Mouse (Mus musculus): ENCODE results near the gene Fyb.

The Fyb gene

DNA sequence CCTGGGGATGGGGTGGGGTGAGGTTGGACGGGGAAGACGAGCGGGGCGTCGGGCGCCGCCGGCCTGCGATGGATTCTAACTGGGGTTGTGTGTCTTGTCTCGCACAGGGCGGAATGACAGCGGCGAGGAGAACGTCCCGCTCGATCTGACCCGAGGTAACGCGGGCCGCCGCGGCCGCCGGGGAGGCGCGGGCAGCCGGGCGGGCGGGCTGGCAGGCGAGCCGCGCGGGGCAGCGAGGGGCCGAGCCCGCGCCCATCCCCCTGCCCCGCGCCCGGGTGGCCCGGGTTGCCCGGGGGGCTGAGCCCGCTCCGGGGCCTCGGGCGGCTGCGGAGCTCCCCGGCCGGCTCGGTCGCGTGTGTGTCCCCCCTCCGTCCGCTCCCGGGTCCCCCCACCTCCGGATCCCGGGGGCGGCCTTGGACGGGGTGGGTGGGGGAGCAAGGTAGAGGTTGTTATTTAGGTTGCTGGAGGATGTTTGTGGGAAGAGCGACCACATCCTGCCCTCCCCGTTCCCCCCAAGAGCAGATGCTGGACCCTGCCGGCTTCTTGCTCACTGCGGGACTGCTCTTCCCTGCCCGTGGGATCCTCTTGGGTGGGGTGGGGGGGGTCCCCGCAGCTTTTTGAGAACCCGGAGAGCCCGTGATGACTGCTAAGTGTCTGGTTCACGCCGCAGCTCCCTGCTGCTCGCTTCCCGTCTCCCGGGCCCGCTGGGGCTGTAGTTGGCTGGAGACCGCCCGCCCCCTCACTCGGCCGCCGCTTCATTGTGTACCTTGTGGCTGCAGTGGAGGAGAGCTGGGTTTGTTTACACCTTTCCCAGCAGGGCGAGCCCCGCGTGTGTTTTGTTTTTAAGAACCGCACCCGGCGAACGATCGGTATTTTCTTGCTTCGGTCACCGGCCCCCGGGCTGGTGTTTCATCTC, 186.1 kb downstream of the Fyb start:
- in situ Hi-C loops (cut with MboI; ENCODE audit: low pct_unique_long_range_greater_than_20kb in 1 of 2, low sequenced_read_pairs in 2 of 2, unreplicated experiment in 1 of 2), result no loop called here

GRCm38 (mm10) chr15:6709618-6710017, 187.0 kb downstream of the Fyb start:
- in situ Hi-C loops (cut with MboI; ENCODE audit: low pct_unique_long_range_greater_than_20kb in 1 of 2, low sequenced_read_pairs in 2 of 2, unreplicated experiment in 1 of 2), result no loop called here

DNA sequence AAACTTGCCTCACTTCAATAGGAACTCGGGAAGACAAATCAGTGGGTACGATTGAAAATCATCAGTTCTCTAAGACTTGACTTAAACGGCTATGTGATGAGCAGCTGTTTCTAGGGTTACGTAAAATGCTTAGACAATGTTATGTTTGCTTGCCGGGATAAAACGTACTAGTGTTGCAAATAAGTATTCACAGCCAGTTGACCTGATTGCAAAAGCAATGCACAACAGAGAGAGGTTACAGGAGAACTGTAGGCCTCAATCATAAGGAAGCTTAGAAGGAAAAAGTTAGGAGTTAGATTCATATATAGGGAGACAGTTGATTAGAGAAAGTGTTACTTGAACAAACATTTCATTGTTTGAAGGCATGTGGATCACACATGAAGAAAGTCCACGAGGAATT, 187.7 kb downstream of the Fyb start:
- in situ Hi-C loops (cut with MboI; ENCODE audit: low pct_unique_long_range_greater_than_20kb in 1 of 2, low sequenced_read_pairs in 2 of 2, unreplicated experiment in 1 of 2), result no loop called here

- in situ Hi-C loops (cut with MboI; ENCODE audit: low pct_unique_long_range_greater_than_20kb in 1 of 2, low sequenced_read_pairs in 2 of 2, unreplicated experiment in 1 of 2), result no loop called here
Observed at GRCm38 (mm10) chr15:6711226-6711625, 188.6 kb downstream of the Fyb start.
